Mouse (Mus musculus) lung, adult 2 months (tissue): ENCODE data around the gene Zfp90. TPM values are rescaled to one million over a fixed set of nuclear protein-coding genes. Genes with fewer than 3 reads are reported as not detected.
"Not testable (repeated sequence)": the region's sequence is repeated elsewhere in the genome, so short reads cannot be mapped to it uniquely, and the experiment has no call there.

Experiments
- DNase-seq: peaks from one replicate; pipeline ENCODE4 v3.0.0; 2022
- H3K4me1 ChIP-seq: fragments of 200-500 bp; 2 replicates; pipeline ENCODE4 v1.6.1; 2011; ENCODE audit warnings: low read length; ENCODE audit not compliant: control insufficient read depth, insufficient read depth
- H3K4me3 ChIP-seq: fragments of 200-500 bp; replicated peaks from 2 replicates; pipeline ENCODE3; 2011; ENCODE audit warnings: low read depth, mild to moderate bottlenecking, control low read depth, low read length; ENCODE audit errors: extremely low read depth
- CTCF ChIP-seq: fragments of 200-500 bp; IDR thresholded peaks from 2 replicates; pipeline ENCODE4 v1.5.1; 2011; ENCODE audit warnings: mild to moderate bottlenecking, low read length, control low read depth; ENCODE audit not compliant: insufficient read depth
- POLR2A ChIP-seq: fragments of 200-500 bp; IDR thresholded peaks from 2 replicates; pipeline ENCODE4 v1.6.1; 2011; ENCODE audit warnings: low read depth, mild to moderate bottlenecking, control low read depth, low read length, borderline replicate concordance; ENCODE audit errors: extremely low read depth
- WGBS: fragments of 180-500 bp; shearing (Covaris S2); methylation state at CpG from one replicate; pipeline ENCODE4 v1.1.7; 2018; 5-methylcytosine and 5-hydroxymethylcytosine counted together
- polyA plus RNA-seq: library from polyadenylated mRNA; depleted of rRNA; stranded (reverse); fragments of >200 nt; gene quantifications from 2 replicates; pipeline ENCODE4 v1.2.3, GENCODE M21; 2012

Zfp90 gene
- polyA plus RNA-seq, 1 experiment = 2.7 TPM

DNA sequence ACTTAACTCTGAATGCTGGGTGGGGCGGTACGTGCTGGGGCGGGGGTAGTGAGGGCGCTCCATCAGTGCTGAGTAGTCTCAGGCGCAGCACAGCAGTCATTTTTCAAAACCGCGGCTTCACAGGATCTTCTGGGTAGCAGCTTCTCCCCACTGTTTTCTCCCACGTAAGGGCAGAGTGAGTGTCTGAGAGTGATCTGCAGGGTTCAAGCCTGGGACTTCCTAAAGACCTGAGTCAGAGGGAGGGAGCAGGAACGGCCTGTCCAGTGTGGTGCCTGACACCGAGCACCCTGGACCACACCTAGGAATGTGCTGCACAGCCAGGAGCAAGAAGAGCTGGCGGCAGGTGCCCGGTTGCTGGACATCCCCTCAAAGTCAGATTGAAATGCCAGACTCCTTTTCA lies 16.0 kb downstream of the Zfp90 start:
- no peak overlapping the region for H3K4me3 ChIP-seq
- no peak for DNase-seq
- no peaks in the 10 kb centered on the region for H3K4me1 ChIP-seq
- no peak for TF ChIP-seq POLR2A
- no peak for TF ChIP-seq CTCF
- 26% methylated on average over 12 of the region's 12 CpGs for WGBS

- H3K4me1 ChIP-seq, H3K4me3 ChIP-seq, DNase-seq: not testable (repeated sequence)
- 50% methylated on average over 10 of the region's 10 CpGs for WGBS
Observed at GRCm38 (mm10) chr8:106431952-106432351, 16.8 kb downstream of the Zfp90 start.

GRCm38 (mm10) chr8:106432954-106433570 lies 17.9 kb downstream of the Zfp90 start:
- WGBS = 7% methylated on average over 20 of the region's 20 CpGs
- TF ChIP-seq CTCF = peak; percentile 98
- no peak for TF ChIP-seq POLR2A
- H3K4me3 ChIP-seq = no peak overlapping the region
- no peaks in the 10 kb centered on the region for H3K4me1 ChIP-seq
- DNase-seq = peak; percentile 82

DNA sequence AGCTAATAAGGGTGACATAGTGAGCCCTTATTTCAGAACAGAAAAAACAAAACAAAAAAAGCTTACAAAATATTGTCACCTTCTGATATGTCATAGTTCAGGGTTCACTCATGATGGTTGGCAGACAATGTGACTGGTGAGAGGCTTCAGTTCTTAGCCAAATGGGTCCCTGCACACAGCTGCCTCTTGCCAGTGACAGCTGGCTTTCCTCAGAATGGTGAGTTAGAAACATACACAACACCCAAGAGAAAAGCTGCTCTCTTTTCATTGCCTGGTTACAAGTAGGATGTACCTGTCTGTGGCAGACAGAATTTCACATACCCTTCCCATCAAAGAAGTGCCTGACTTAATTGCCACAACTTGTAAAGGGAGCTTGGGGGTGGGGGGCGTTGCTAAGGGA lies 18.5 kb downstream of the Zfp90 start:
- H3K4me3 ChIP-seq = no peak overlapping the region
- WGBS = 45% methylated on average over 1 of the region's 1 CpGs
- TF ChIP-seq CTCF (no peak), POLR2A (no peak)
- DNase-seq = no peak
- no peaks in the 10 kb centered on the region for H3K4me1 ChIP-seq

DNA sequence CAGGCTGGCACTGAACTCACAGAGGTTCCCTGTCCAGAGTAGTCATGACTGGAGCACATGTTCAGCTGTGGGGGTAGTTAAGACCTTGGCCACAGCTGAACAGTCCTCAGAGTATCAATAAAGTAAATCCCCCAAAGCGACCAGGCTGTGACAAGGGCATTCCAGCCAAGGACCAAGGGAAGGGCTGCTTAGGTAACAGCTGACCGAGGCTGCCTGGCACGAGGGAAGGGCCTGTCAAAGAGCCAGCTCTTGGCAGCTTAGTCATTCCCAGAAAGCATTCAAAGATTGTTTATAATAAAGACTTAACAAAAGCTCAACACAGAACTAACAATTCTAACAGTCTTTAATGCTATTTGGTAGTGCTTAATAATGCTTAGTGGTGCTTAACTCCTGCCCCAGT lies 22.7 kb downstream of the Zfp90 start:
- Histone ChIP-seq H3K4me3 (no peak overlapping the region), H3K4me1 (no peaks in the 10 kb centered on the region)
- TF ChIP-seq CTCF = no peak
- TF ChIP-seq POLR2A = no peak
- WGBS = 24% methylated on average over 3 of the region's 3 CpGs
- DNase-seq = peak; percentile 65

DNA sequence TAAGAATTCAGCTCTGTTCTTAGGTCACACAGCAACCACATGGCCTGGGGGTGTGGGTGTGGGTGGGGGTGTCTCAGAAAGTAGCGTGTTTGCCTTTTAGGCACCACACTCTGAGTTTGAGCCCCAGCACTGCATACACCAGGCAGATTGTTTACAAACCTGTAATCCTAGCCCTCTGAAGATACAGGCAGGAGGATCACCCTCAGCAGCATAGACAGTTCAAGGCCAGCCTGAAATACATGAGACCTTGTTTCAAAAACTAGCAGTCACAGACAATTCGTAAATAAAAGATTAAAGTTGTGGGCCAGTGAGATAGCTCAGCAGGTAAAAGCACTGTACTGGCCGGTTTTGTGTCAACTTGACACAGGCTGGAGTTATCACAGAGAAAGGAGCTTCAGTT lies 25.0 kb downstream of the Zfp90 start:
- no peak for DNase-seq
- WGBS = 95% methylated on average over 3 of the region's 3 CpGs
- no peak for TF ChIP-seq CTCF
- TF ChIP-seq POLR2A = no peak
- no peaks in the 10 kb centered on the region for H3K4me1 ChIP-seq
- no peak overlapping the region for H3K4me3 ChIP-seq

DNA sequence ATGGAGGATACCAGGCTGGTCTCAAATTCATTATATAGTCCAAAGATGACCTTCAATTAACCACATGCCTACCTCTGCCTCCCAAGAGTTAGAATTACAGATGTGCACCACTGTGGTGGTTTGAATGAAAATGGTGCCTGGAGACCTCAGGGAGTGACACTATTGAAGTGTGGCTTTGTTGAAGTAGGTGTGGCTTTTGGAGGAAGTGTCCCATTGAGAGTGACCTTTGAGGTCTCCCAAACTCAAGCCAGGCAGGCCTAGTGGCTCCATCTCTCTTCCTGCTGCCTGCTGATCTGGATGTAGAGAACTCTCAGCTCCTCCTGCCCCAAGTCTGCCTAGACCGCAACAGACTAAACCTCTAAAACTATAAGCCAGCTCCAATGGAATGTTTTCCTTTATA lies 27.6 kb downstream of the Zfp90 start:
- Histone ChIP-seq H3K4me1 (no peaks in the 10 kb centered on the region), H3K4me3 (no peak overlapping the region)
- no peak for DNase-seq
- TF ChIP-seq POLR2A (no peak), CTCF (no peak)
- WGBS = 84% methylated on average over 1 of the region's 1 CpGs

DNA sequence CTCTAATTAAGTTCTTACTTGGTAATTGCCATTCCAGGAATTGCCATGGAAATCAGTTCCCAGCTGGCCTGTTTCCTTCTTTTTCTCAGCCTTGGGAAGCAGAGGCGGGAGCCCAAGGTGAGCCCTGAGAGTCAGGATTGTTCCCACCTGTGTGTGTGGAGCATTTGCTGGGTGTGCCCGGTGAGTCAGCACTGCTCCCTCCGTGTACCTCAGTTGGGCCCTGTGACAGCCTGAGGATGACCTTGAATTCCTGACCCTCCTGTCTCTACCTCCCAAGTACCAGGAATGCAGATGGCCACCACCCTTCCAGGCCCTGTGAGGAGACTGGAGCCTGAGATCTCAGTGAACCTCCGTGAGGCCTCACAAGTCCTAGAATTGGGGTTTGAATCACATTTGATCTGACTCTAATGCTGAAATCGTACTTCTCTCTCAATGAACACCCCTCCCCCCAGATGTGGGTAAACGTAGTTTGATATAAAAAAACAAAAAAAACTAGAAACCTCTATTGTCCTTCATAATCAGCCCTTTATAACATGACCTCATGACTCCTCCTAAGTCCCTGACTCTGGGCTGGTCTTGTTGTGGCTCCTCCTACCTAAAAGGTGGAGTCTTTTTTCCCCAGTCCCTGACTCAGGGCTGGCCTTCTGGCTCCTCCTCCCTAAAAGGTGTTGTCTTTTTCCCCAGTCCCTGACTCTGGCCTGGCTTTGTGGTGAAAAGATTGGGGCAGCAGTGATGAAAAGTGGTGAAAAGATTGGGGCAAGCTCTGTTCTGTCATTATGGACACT lies 36.4 kb downstream of the Zfp90 start:
- DNase-seq = no peak
- H3K4me3 ChIP-seq = no peak overlapping the region
- TF ChIP-seq POLR2A = no peak
- TF ChIP-seq CTCF = no peak
- no peaks in the 10 kb centered on the region for H3K4me1 ChIP-seq
- WGBS = 70% methylated on average over 6 of the region's 6 CpGs

GRCm38 (mm10) chr8:106452701-106453481 lies 37.8 kb downstream of the Zfp90 start:
- TF ChIP-seq CTCF (no peak), POLR2A (no peak)
- H3K4me1 ChIP-seq = no peaks in the 10 kb centered on the region
- 67% methylated on average over 12 of the region's 12 CpGs for WGBS
- H3K4me3 ChIP-seq = no peak overlapping the region
- DNase-seq = no peak
